Mouse (Mus musculus) thymus, adult 2 months (tissue): ENCODE data around the gene Abhd17c. TPM values are rescaled to one million over a fixed set of nuclear protein-coding genes. Genes with fewer than 3 reads are reported as not detected.

ENCODE experiments used
- DNase-seq: peaks from one replicate; pipeline ENCODE4 v3.0.0; 2021
- H3K27ac ChIP-seq: fragments of 200-500 bp; 2 replicates; pipeline ENCODE4 v1.5.1; 2012; ENCODE audit warnings: low read length, control low read depth; ENCODE audit not compliant: control insufficient read depth, insufficient read depth
- H3K27me3 ChIP-seq: fragments of 200-500 bp; 2 replicates; pipeline ENCODE4 v1.6.1; 2012; ENCODE audit warnings: mild to moderate bottlenecking, low read length, moderate library complexity, mixed read lengths; ENCODE audit not compliant: control insufficient read depth, insufficient read depth
- H3K36me3 ChIP-seq: fragments of 200-500 bp; 2 replicates; pipeline ENCODE4 v1.6.1; 2012; ENCODE audit warnings: mild to moderate bottlenecking, low read length, moderate library complexity; ENCODE audit not compliant: control insufficient read depth, insufficient read depth
- H3K4me1 ChIP-seq: fragments of 200-500 bp; replicated peaks from 2 replicates; pipeline ENCODE4 v1.6.1; 2012; ENCODE audit warnings: low read length; ENCODE audit not compliant: control insufficient read depth, insufficient read depth
- H3K4me3 ChIP-seq: fragments of 200-500 bp; 2 replicates; pipeline ENCODE4 v1.5.1; 2012; ENCODE audit warnings: mild to moderate bottlenecking, low read length, control low read depth, moderate library complexity; ENCODE audit not compliant: control insufficient read depth, insufficient read depth
- CTCF ChIP-seq: fragments of 200-500 bp; IDR thresholded peaks from 2 replicates; pipeline ENCODE4 v1.5.1; 2012; ENCODE audit warnings: mild to moderate bottlenecking, control low read depth, low read length, moderate library complexity, borderline replicate concordance; ENCODE audit not compliant: control insufficient read depth, poor library complexity, insufficient read depth; ENCODE audit errors: extremely low read depth
- POLR2A ChIP-seq: fragments of 200-500 bp; IDR thresholded peaks from 2 replicates; pipeline ENCODE4 v1.6.1; 2012; ENCODE audit warnings: mild to moderate bottlenecking, low read length, control low read depth, moderate library complexity; ENCODE audit not compliant: control insufficient read depth, poor library complexity, insufficient read depth; ENCODE audit errors: extremely low read depth
- WGBS: fragments of 180-500 bp; shearing (Covaris S2); methylation state at CpG from one replicate; pipeline ENCODE4 v1.1.7; 2018; 5-methylcytosine and 5-hydroxymethylcytosine counted together
- polyA plus RNA-seq: library from polyadenylated mRNA; depleted of rRNA; stranded (reverse); fragments of >200 nt; gene quantifications from 2 replicates; pipeline ENCODE4 v1.2.3, GENCODE M21; 2012

Gene Abhd17c
- polyA plus RNA-seq, 1 experiment, result 78.7 TPM

DNA sequence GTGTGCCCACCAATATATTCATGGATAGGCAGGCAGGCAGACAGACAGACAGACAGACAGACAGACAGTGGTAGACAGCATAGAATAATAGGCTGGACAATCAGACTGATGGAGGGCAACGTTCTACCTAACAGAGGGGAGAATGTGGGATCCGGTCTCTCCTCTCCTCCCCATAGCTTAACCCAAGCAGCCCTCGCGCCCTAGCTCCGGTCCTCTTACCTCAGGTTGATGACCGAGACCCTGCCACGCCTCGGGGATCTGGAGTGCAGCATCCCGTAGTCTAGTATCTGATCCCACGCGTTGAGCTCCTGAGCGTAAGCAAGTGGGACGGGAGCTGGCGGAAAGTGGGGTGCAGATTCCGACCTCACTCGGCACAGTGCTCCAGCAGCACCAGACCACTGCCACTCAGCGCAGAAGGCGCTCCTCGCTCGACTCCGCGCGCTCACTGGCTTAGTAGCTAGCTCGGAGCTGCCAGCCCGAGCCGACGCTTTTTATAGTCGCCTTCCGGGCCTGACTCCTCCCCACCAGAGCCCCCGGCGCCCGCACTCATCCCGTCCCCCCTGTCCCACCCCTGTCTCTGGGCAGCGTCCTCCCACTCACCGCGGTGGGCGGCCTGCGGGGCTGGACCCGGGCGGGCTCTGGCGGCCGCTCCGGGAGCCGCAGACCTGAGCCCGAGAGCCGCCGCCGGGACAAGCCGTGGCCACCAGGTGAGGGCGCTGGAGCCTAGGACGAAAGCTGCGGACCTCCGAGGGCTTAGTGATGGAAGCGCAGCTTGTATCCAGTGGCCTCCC, 65.5 kb downstream of the Abhd17c start, which contains the start of gene Cemip:
Cemip (minus strand) TSS at position 464 of the 791 bp plus-strand sequence.
- Histone ChIP-seq H3K4me1 (no peaks in the 10 kb centered on the region; the same call in 1 of the 2 replicates), H3K27ac (no peak within 1 kb of the TSS), H3K4me3 (0 out of 2 replicates have a peak within 1 kb of the TSS, but pooled peaks have one; percentile 5), H3K36me3 (no peaks in the 10 kb centered on the region), H3K27me3 (peaks cover 9% of the 10 kb centered on the region; the same call in 1 of the 2 replicates)
- peak; percentile 71 for DNase-seq
- TF ChIP-seq POLR2A (no peak), CTCF (peak; percentile 70; the same call in 1 of the 2 replicates)
- 3% methylated on average over 54 of the region's 54 CpGs for WGBS

DNA sequence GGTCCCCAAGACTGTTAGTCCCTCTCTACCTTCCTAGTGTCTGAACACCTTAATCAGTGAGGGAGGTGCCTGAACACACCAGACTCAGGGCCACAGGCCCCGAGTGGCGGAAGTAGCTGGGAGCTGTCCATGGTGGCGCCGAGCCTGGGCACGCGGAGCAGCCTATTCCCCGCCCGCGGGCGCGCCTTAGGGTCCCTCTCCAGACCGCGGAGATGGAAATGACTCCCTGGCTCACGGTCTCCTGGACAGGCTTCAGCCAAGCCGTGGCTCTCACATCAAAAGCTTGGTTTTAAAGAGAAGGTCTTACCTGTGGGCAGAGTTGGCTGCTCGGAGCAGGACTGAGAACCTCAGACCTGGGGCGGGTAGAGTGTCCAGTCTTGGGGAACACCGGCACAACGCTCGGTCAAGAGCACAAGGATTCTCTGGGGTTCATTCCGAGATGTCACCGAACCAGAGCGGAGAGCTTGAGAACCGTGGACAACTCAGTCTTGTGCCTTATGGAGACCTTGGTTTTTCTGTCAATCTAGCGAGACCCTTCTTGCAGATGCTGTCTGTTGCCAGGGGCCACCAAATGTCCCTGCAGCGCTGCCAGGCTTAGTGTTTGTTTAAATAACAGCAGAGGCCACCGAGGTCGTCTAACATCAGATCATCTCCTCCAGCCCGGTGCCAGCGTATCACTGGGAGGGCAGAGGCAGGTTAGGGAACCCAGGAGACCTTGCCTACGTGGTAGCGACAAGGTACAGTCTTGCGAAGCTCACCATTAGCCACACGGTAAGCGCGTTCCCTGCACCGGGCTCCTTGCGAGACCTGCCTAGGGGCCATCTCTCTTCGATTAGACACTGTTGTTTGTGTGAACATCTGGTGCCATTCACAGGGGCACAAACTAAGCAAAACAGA, 66.4 kb downstream of the Abhd17c start:
- H3K27ac ChIP-seq, result no peak overlapping the region
- H3K4me3 ChIP-seq, result no peak overlapping the region
- no peaks in the 10 kb centered on the region for H3K36me3 ChIP-seq
- TF ChIP-seq POLR2A, result no peak
- TF ChIP-seq CTCF, result no peak
- no peaks in the 10 kb centered on the region; the same call in 1 of the 2 replicates for H3K4me1 ChIP-seq
- H3K27me3 ChIP-seq, result peaks cover 9% of the 10 kb centered on the region; the same call in 1 of the 2 replicates
- DNase-seq, result peak; percentile 61
- 12% methylated on average over 39 of the region's 39 CpGs for WGBS

DNA sequence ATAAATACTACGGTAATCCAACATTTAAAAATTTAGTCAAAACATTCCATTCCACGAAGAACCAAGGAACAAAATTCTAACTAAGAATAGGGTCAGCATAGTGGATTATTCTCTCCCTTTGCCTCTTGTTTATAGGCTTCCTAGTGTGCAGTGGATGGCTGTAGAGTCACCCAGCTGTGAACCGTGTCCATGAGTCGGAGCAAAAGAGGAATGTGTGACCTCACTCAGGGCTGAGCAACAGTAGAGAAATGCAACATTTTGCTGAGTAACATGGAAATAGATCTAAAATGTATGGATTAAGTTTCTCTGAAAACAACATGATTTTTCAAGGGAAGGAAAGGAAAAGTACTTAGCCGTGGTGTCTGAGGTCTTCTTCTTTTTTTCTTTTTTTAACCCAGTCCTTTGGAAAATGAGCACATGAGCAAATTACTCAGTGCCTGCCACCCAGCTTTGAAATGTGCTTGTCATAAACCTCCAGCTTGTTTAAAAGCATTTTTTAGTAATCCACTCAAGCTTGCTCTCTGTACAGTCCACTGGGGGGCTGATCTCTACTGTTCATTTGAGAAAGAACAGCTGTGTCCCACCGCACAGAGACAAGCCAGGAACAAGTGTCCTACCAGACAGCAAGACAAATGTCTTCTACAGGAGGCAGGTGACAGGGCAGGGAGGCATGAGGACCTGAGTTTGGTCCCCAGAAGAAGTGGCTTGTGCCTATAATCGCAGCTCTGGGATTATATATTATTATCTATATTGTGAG, 74.3 kb downstream of the Abhd17c start:
- H3K4me1 ChIP-seq, result no peaks in the 10 kb centered on the region
- TF ChIP-seq POLR2A (no peak), CTCF (no peak)
- 82% methylated on average over 7 of the region's 7 CpGs for WGBS
- no peak overlapping the region for H3K4me3 ChIP-seq
- no peaks in the 10 kb centered on the region for H3K27me3 ChIP-seq
- no peak for DNase-seq
- no peak overlapping the region for H3K27ac ChIP-seq
- no peaks in the 10 kb centered on the region for H3K36me3 ChIP-seq

DNA sequence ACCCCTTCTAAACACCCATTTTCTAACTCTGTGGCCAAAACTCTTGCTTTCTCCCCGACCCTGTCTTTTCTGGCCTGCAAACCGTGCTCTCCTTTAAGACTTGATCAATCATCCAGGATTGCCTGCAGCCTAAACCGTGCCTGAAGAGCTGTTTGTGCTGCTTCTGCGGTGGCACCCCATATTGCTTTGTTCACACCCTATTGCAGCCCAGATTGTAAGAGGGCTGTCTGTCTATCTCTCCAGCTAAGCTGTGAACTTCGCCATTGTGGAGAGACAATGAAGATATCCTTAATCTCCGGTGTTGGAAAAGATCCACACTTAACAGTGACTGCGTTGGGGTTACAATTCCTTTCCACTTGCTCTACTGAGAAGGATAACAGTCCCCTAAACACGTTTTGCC, 77.4 kb downstream of the Abhd17c start:
- Histone ChIP-seq H3K4me3 (no peak overlapping the region), H3K4me1 (no peaks in the 10 kb centered on the region), H3K27me3 (no peaks in the 10 kb centered on the region), H3K36me3 (no peaks in the 10 kb centered on the region), H3K27ac (no peak overlapping the region)
- no peak for TF ChIP-seq CTCF
- TF ChIP-seq POLR2A, result no peak
- no peak for DNase-seq
- WGBS, result 72% methylated on average over 8 of the region's 8 CpGs

DNA sequence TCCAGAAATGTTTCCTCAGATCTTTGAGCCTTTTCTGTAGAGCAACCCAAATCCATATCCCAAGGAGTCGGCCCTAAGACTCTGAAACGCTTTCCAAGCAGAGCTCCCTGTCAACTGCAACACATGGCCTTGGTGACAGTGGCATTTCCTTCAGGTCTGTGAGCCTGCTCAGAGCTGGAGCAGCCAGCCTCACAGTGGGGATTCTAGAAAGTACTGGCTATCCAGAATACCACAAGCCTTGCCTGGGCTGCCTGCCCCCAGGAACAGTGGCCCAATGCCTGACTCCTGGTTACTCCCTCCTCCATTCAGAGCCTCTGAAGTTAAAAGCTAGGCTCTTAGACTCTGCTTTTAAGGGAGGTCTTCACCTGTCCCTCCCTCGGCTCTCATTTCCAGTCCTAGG, 77.8 kb downstream of the Abhd17c start:
- WGBS, result 92% methylated on average over 3 of the region's 3 CpGs
- TF ChIP-seq CTCF (no peak), POLR2A (no peak)
- Histone ChIP-seq H3K27me3 (no peaks in the 10 kb centered on the region), H3K36me3 (no peaks in the 10 kb centered on the region), H3K4me1 (no peaks in the 10 kb centered on the region), H3K27ac (no peak overlapping the region), H3K4me3 (no peak overlapping the region)
- DNase-seq, result no peak

DNA sequence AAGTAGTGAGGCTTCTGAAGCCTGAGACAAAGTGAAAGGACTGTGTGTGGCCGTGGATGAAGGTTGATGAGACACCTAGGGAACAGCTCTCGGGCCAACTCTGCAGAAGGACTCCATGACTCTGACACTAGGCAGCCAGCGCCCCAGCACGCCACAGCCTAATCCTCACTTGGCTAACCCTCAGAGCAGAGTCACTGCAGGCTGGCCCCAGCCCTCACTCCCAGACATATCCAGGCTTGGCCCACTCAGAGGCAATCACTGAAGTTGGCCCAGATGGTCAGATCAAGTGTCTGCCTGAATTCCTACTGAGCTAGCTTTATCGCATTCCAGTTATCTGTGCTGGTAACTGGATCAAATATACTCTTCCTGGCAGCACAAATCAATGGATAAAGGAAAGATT, 82.8 kb downstream of the Abhd17c start:
- H3K4me3 ChIP-seq, result no peak overlapping the region
- WGBS, result 94% methylated on average over 5 of the region's 5 CpGs
- H3K36me3 ChIP-seq, result no peaks in the 10 kb centered on the region
- no peak for DNase-seq
- no peaks in the 10 kb centered on the region for H3K27me3 ChIP-seq
- H3K27ac ChIP-seq, result no peak overlapping the region
- TF ChIP-seq POLR2A (no peak), CTCF (no peak)
- H3K4me1 ChIP-seq, result no peaks in the 10 kb centered on the region
